Mouse (Mus musculus) heart, embryonic 14.5 days (tissue): ENCODE measurements around the gene Rai14. TPM values are rescaled to one million over a fixed set of nuclear protein-coding genes. Genes with fewer than 3 reads are reported as not detected.

Experiments used
- ATAC-seq: fragments of 200-750 bp; cut with Nextera tagmentation; 2 replicates; pipeline ENCODE4 v1.8.0; 2017; ENCODE audit warnings: low read depth, moderate TSS enrichment; ENCODE audit not compliant: insufficient number of reproducible peaks, insufficient read depth, low FRiP score
- H3K27ac ChIP-seq, 2 experiments: fragments of 200-500 bp in 1 of 2; fragments of 300-500 bp in 1 of 2; sonication (generic) in 1 of 2; replicated peaks in 1 of 2; 2 replicates each; pipeline ENCODE4 v1.5.1; 2012 to 2014; ENCODE audit warnings: low read depth in 2 of 2, low read length in 2 of 2, control low read depth in 1 of 2, mild to moderate bottlenecking in 1 of 2, mixed read lengths in 1 of 2; ENCODE audit not compliant: control insufficient read depth in 1 of 2, insufficient read depth in 1 of 2
- H3K27me3 ChIP-seq: fragments of 300-500 bp; sonication (generic); 2 replicates; pipeline ENCODE4 v1.6.1; 2014; ENCODE audit warnings: mild to moderate bottlenecking, low read length, control low read depth; ENCODE audit not compliant: control insufficient read depth, insufficient read depth
- H3K36me3 ChIP-seq: fragments of 300-500 bp; sonication (generic); 2 replicates; pipeline ENCODE4 v1.6.1; 2014; ENCODE audit warnings: mild to moderate bottlenecking, control low read depth, low read length, mixed read lengths; ENCODE audit not compliant: control insufficient read depth, insufficient read depth
- H3K4me1 ChIP-seq, 2 experiments: fragments of 200-500 bp in 1 of 2; fragments of 300-500 bp in 1 of 2; sonication (generic) in 1 of 2; 2 replicates each; pipeline ENCODE4 v1.6.1; 2012 to 2014; ENCODE audit warnings: low read length in 2 of 2, control low read depth in 1 of 2, mixed read lengths in 1 of 2; ENCODE audit not compliant: control insufficient read depth in 2 of 2, insufficient read depth in 2 of 2
- H3K4me2 ChIP-seq: fragments of 300-500 bp; sonication (generic); 2 replicates; pipeline ENCODE4 v1.6.1; 2014; ENCODE audit warnings: mild to moderate bottlenecking, low read length
- H3K4me3 ChIP-seq, 2 experiments: fragments of 200-500 bp in 1 of 2; fragments of 300-500 bp in 1 of 2; sonication (generic) in 1 of 2; 2 replicates each; pipeline ENCODE4 v1.5.1; 2012 to 2014; ENCODE audit warnings: low read length in 2 of 2, mild to moderate bottlenecking in 2 of 2, control low read depth in 1 of 2, low read depth in 1 of 2, moderate library complexity in 1 of 2; ENCODE audit not compliant: control insufficient read depth in 1 of 2, insufficient read depth in 1 of 2
- H3K9ac ChIP-seq: fragments of 300-500 bp; sonication (generic); 2 replicates; pipeline ENCODE4 v1.6.1; 2014; ENCODE audit warnings: mild to moderate bottlenecking, low read length
- H3K9me3 ChIP-seq: fragments of 300-500 bp; sonication (generic); 2 replicates; pipeline ENCODE4 v1.6.1; 2016; ENCODE audit warnings: low read length, control low read depth; ENCODE audit not compliant: control insufficient read depth
- WGBS: fragments of 180-500 bp; shearing (Covaris S2); extraction: QIAGEN DNeasy Blood & Tissue Kit; methylation state at CpG from one replicate; pipeline ENCODE4 v1.1.7; 2014; 5-methylcytosine and 5-hydroxymethylcytosine counted together
- polyA plus RNA-seq: library from polyadenylated mRNA; unstranded; fragments of >200 nt; fragmentation: Nextera tagmentation; extraction: Ambion mirVana; gene quantifications from 2 replicates; pipeline ENCODE4 v1.2.1, GENCODE M21; 2014

Rai14 gene
- polyA plus RNA-seq, 1 experiment from 2014 or later = 12.9 TPM

DNA sequence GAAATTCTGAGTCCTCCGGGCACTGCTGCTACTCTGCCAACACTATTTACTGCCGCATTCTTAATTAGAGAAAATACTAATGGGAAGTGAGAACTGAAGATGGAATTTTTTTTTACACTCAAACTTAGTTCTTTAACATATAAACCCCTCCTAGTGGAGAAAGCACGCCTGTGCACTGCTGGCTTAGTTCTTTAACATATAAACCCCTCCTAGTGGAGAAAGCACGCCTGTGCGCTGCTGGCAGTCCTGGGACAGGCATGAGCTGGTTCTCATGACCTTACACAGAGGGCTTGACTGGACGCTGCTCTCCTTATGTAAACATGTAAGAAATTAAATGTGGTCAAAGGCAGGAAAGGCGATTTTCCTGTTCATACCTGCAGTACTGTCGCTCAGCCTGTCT is 131.0 kb downstream of the Rai14 start:
- H3K4me3 ChIP-seq = no peak overlapping the region
- H3K4me2 ChIP-seq = no peak overlapping the region
- H3K36me3 ChIP-seq = 0 out of 2 replicates have a peak, but pooled peaks cover 21% of the 10 kb centered on the region
- ATAC-seq = no peak
- no peaks in the 10 kb centered on the region for H3K9me3 ChIP-seq
- 49% methylated on average over 8 of the region's 8 CpGs for WGBS
- peaks cover 0 to 2% of the 10 kb centered on the region in 2 experiments; a peak in 1 of 4 replicates for H3K4me1 ChIP-seq
- no peak overlapping the region for H3K27ac ChIP-seq
- H3K27me3 ChIP-seq = no peaks in the 10 kb centered on the region
- no peak overlapping the region for H3K9ac ChIP-seq

DNA sequence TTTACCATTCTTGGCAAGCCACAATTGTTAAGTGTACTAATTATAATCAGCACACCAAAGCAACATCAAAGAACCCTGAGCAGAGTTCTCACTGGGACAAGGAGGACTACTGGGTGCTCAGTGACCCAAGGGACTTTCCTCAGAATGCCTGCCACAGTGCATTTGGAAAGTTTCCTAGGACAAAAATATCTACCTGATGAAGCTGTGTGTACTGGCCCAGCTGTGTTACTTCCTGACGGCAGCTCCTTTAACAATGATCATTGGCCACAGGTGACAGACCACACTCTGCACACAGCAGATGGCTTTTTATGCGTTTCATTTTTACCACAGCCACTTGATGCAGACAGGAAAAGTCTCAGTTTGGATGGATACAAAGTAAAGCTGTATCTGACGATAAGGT is 135.3 kb downstream of the Rai14 start:
- 73% methylated on average over 3 of the region's 3 CpGs for WGBS

DNA sequence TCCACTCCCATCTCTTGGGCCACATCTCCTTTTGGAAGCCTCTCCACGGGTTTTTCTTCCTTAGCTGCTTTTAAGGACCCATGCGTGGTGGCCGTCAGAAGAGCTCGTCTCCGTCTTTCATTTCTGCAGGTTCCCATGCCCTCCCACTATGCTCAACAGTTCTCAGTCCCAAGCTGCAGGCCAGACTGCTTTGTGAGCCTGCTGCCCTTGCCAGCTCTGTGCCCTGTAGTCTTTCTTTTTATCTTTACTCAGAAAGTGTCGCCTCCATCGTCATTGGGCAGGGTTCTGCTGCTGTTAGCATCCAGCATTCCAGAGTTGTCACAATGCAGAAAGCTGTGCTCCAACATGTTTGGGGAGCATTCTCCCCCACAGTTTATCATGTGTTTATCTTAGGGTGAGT is 147.9 kb downstream of the Rai14 start:
- Histone ChIP-seq H3K36me3 (peaks cover 27% of the 10 kb centered on the region; the same call in 1 of the 2 replicates), H3K27ac (no peak overlapping the region), H3K9me3 (no peaks in the 10 kb centered on the region), H3K9ac (no peak overlapping the region), H3K4me3 (no peak overlapping the region), H3K27me3 (no peaks in the 10 kb centered on the region), H3K4me2 (no peak overlapping the region), H3K4me1 (no peaks in the 10 kb centered on the region)
- ATAC-seq = no peak
- 73% methylated on average over 7 of the region's 7 CpGs for WGBS

More for the DNA sequence above, 135.3 kb downstream of the Rai14 start:
- H3K4me1 ChIP-seq = peaks cover 0 to 2% of the 10 kb centered on the region in 2 experiments; a peak in 1 of 4 replicates
- no peak overlapping the region for H3K27ac ChIP-seq
- peaks cover 22% of the 10 kb centered on the region for H3K36me3 ChIP-seq
- ATAC-seq = no peak
- H3K4me2 ChIP-seq = no peak overlapping the region
- H3K9me3 ChIP-seq = no peaks in the 10 kb centered on the region
- no peaks in the 10 kb centered on the region for H3K27me3 ChIP-seq
- H3K9ac ChIP-seq = no peak overlapping the region
- H3K4me3 ChIP-seq = no peak overlapping the region

DNA sequence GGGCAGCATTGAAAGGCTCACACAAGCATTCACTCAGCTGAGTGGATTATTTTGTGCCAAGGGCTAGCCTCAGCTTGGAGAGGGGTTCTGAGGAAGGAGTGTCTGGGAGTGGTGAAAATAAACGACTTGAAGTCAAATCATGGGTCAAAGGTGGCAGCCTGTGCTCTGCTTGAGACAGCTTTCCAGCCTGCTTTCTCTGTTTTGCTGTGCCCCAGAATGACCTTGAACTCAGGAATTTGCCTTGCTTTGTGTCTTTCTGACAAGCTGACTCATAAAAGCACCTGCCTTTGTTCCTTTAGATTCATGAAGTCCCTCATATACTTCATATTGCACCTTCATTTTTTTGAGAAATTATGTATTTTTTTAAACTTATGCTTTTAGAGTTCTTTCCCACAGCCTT is 150.2 kb downstream of the Rai14 start:
- Histone ChIP-seq H3K4me1 (no peaks in the 10 kb centered on the region), H3K27ac (no peak overlapping the region), H3K9ac (no peak overlapping the region), H3K27me3 (no peaks in the 10 kb centered on the region), H3K36me3 (peaks cover 12% of the 10 kb centered on the region; the same call in 1 of the 2 replicates), H3K4me3 (no peak overlapping the region), H3K4me2 (no peak overlapping the region), H3K9me3 (no peaks in the 10 kb centered on the region)
- no peak for ATAC-seq
- 48% methylated on average over 1 of the region's 1 CpGs for WGBS

DNA sequence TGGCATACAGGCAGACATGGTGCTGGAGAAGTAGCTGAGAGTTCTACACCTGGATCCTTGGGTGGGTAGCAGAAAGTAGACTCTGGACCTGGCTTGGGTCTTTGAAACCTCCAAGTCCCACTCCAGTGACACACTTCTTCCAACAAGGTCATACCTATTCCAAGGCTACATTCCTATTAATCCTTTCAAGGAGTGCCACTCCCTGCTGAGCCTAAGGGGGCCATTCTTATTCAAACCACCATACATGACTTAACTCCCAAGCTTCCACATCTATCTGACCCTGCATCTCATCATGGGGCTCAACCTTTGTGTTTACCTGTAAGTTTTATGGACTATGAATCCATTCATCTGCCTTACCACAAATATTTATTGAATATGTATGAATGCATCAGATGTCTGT is 152.1 kb downstream of the Rai14 start:
- Histone ChIP-seq H3K27ac (no peak overlapping the region), H3K27me3 (no peaks in the 10 kb centered on the region), H3K9me3 (no peaks in the 10 kb centered on the region), H3K4me3 (no peak overlapping the region), H3K36me3 (peaks cover 3% of the 10 kb centered on the region; the same call in 1 of the 2 replicates), H3K9ac (no peak overlapping the region), H3K4me2 (no peak overlapping the region), H3K4me1 (no peaks in the 10 kb centered on the region)
- no peak for ATAC-seq

DNA sequence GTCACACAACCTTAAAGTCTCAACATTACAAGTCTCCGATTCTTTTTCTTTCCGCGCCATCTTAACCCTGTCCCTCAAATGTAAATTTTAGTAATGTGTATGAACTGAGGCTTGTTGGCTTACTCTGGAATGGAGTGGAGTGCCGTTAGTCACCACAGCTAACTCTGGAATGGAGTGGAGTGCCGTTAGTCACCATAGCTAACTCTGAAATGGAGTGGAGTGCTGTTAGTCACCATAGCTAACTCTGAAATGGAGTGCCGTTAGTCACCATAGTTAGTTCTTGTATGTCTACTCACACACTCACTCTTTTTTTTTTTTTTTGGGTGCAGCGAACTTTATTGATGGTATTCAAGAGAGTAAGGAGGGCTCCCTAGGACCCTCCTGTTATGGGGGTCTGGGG is 154.4 kb downstream of the Rai14 start:
- no peaks in the 10 kb centered on the region for H3K36me3 ChIP-seq
- H3K9me3 ChIP-seq = no peaks in the 10 kb centered on the region
- H3K4me1 ChIP-seq = no peaks in the 10 kb centered on the region
- no peak overlapping the region for H3K27ac ChIP-seq
- ATAC-seq = no peak
- no peaks in the 10 kb centered on the region for H3K27me3 ChIP-seq
- no peak overlapping the region for H3K4me2 ChIP-seq
- H3K4me3 ChIP-seq = no peak overlapping the region
- WGBS = 93% methylated on average over 7 of the region's 7 CpGs
- no peak overlapping the region for H3K9ac ChIP-seq

DNA sequence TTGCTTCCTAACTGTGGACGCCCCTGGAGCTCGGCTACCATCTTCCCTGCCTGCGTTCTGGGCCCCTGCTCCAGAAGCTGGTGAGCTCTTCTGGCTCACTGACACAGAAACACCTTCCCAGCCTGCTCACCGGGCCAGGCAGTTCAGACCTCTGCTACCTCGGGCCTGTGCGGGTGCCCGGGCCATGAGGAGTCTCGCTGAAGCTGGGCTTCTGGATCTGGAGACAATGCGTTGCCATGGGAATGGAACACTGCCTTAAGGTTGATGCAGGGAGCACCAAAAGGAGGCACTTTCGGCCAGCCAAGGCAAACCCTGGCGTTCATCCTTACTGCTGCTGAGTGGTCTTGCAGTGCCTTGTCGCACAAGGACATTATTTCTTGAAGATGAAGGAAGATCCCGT is 156.0 kb downstream of the Rai14 start, which contains the start of gene Ttc23l:
Gene Ttc23l, minus strand, starts transcription at position 204 of the 400 bp plus-strand sequence.
- Histone ChIP-seq H3K27ac (no peak within 1 kb of the TSS), H3K9me3 (no peaks in the 10 kb centered on the region), H3K9ac (no peak within 1 kb of the TSS), H3K4me1 (no peaks in the 10 kb centered on the region), H3K4me3 (no peak within 1 kb of the TSS), H3K4me2 (no peak within 1 kb of the TSS), H3K27me3 (no peaks in the 10 kb centered on the region), H3K36me3 (no peaks in the 10 kb centered on the region)
- WGBS = 82% methylated on average over 13 of the region's 13 CpGs
- no peak for ATAC-seq

DNA sequence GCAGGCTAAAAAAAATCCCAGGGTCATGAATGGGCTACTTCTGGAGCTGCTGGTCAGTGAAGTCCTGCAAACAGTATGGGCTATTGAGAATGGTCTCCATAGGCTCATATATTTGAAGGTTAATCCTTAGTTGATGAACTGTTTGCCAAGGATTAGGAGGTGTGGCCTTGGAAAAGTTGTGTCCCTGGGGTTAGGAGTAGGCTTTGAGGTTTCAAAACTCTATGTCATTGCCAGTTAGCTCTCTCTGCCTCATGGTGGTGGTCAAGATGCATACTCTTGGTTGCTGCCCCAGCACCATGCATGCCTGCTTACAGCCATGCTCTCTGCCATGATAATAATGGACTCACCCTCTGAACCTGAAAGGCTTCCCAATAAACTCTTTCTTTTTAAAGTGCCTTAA is 160.1 kb downstream of the Rai14 start:
- no peak overlapping the region for H3K27ac ChIP-seq
- ATAC-seq = no peak
- no peak overlapping the region for H3K4me2 ChIP-seq
- H3K4me1 ChIP-seq = no peaks in the 10 kb centered on the region
- H3K36me3 ChIP-seq = no peaks in the 10 kb centered on the region
- no peaks in the 10 kb centered on the region for H3K9me3 ChIP-seq
- no peak overlapping the region for H3K9ac ChIP-seq
- H3K27me3 ChIP-seq = no peaks in the 10 kb centered on the region
- no peak overlapping the region for H3K4me3 ChIP-seq
